Mouse (Mus musculus) neural tube, embryonic 14.5 days (tissue): ENCODE data around the gene Slc37a1. TPM values are rescaled to one million over a fixed set of nuclear protein-coding genes. Genes with fewer than 3 reads are reported as not detected.

ENCODE experiments used
- ATAC-seq: fragments of 200-750 bp; cut with Nextera tagmentation; 2 replicates; pipeline ENCODE4 v1.8.0; 2017; ENCODE audit warnings: low read depth, mild to moderate bottlenecking, moderate TSS enrichment, moderate library complexity
- H3K27ac ChIP-seq: fragments of 300-500 bp; sonication (generic); 2 replicates; pipeline ENCODE4 v1.5.1; 2014; ENCODE audit warnings: low read depth, mild to moderate bottlenecking, control low read depth, low read length, moderate library complexity, mixed read lengths
- H3K27me3 ChIP-seq: fragments of 300-500 bp; sonication (generic); 2 replicates; pipeline ENCODE4 v1.6.1; 2014; ENCODE audit warnings: low read length; ENCODE audit not compliant: control insufficient read depth, insufficient read depth
- H3K36me3 ChIP-seq: fragments of 300-500 bp; sonication (generic); 2 replicates; pipeline ENCODE4 v1.6.1; 2014; ENCODE audit warnings: low read length, mixed read lengths; ENCODE audit not compliant: control insufficient read depth, insufficient read depth
- H3K4me1 ChIP-seq: fragments of 300-500 bp; sonication (generic); 2 replicates; pipeline ENCODE4 v1.6.1; 2014; ENCODE audit warnings: low read length; ENCODE audit not compliant: control insufficient read depth, insufficient read depth
- H3K4me2 ChIP-seq: fragments of 300-500 bp; sonication (generic); 2 replicates; pipeline ENCODE4 v1.6.1; 2014; ENCODE audit warnings: mild to moderate bottlenecking, low read depth, low read length, control low read depth
- H3K4me3 ChIP-seq: fragments of 300-500 bp; sonication (generic); 2 replicates; pipeline ENCODE4 v1.5.1; 2014; ENCODE audit warnings: low read depth, low read length, control low read depth, mixed read lengths
- H3K9ac ChIP-seq: fragments of 300-500 bp; sonication (generic); replicated peaks from 2 replicates; pipeline ENCODE4 v1.6.1; 2014; ENCODE audit warnings: low read depth, mild to moderate bottlenecking, control low read depth, low read length, mixed read lengths
- H3K9me3 ChIP-seq: fragments of 300-500 bp; sonication (generic); 2 replicates; pipeline ENCODE4 v1.6.1; 2016; ENCODE audit warnings: low read length; ENCODE audit not compliant: control insufficient read depth
- WGBS: fragments of 180-500 bp; shearing (Covaris S2); extraction: QIAGEN DNeasy Blood & Tissue Kit; methylation state at CpG from one replicate; pipeline ENCODE4 v1.1.7; 2014; 5-methylcytosine and 5-hydroxymethylcytosine counted together
- polyA plus RNA-seq: library from polyadenylated mRNA; unstranded; fragments of >200 nt; fragmentation: Nextera tagmentation; extraction: Ambion mirVana; gene quantifications from 2 replicates; pipeline ENCODE4 v1.2.1, GENCODE M21; 2014

Slc37a1 gene
- polyA plus RNA-seq, 1 experiment from 2014 or later = 10.1 TPM

DNA sequence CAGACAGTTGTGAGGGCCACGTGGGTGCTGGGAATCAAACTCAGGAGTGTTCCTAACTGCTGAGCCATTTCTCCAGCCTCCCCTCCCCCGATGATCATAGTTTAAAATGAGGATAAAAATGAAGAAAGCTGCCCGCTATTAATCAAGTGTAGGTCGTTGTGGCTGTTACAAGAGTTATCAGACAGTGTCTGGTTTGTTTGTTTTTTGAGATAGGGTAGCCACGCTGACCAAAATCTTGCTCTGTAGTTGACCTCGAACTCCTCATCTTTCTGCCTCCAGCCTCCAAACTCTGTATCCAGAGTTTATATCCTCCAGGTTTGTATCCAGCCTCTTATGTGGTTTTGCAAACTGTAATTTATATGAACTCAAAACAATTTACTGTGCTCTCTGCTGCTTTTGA lies 6.3 kb upstream of the Slc37a1 start:
- Histone ChIP-seq H3K36me3 (no peaks in the 10 kb centered on the region), H3K4me2 (no peak overlapping the region), H3K9me3 (no peaks in the 10 kb centered on the region), H3K27ac (no peak overlapping the region), H3K4me1 (no peaks in the 10 kb centered on the region), H3K9ac (no peak overlapping the region), H3K4me3 (no peak overlapping the region), H3K27me3 (no peaks in the 10 kb centered on the region)
- 83% methylated on average over 6 of the region's 6 CpGs for WGBS
- ATAC-seq = no peak

DNA sequence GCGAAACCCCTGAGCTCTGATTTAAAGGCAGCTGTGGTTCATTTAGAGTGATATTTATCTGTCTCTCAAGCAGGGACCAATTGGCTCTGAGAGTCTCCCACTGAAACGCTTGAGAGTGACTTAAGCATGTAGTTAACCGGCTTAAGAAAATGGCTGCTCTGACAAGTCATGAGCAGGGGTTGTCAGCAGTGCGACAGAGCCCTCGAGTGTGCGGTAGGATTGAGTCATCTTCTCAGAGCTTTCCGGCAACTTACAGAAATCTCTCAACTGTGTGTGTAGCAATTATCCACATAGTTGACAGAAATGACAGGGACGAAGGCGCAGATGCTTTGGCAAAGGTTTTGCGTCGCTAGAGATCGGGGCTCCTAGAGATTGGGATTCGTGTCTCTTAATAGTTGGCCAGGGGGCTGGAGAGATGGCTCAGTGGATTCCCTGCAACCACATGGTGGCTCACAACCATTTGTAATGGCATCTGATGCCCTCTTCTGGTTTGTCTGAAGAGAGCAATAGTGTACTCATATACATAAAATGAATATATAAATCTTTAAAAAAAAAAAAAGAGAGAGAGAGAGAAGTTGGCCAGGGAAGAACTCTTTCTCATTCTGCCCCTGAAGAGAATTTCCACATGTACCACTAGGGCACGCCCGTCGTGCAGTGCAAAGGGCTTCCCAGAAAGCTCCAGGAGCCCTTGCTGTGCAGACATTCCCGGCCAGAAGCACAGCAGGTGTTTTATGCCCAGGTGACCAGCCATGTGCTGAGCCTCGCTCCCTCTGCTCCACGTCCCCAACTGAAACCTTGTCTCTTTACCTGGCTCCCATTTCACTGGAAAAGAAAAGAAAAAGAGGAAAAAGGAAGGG lies 4.5 kb upstream of the Slc37a1 start:
- ATAC-seq = no peak
- 45% methylated on average over 19 of the region's 19 CpGs for WGBS
- Histone ChIP-seq H3K27me3 (no peaks in the 10 kb centered on the region), H3K4me1 (no peaks in the 10 kb centered on the region), H3K36me3 (no peaks in the 10 kb centered on the region), H3K4me3 (no peak overlapping the region), H3K9ac (no peak overlapping the region), H3K9me3 (no peaks in the 10 kb centered on the region), H3K27ac (no peak overlapping the region), H3K4me2 (no peak overlapping the region)

DNA sequence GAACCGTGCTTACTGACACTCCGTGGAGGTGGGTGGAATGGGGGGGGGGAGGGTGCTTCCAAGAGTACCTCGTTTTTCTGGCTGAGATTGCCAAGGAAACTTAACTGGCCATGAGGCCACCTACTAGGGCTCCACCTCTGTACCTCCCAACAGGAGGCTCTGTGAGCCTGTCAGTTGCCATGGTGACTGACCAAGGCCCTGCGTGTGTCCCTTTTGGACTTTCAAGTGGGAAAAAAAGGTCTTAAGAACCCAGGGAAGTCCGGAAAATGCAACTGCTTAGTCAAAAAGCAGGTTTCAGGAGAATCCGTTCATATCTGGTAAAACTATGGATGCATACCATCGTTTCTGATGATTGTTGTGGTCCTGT lies 3.9 kb upstream of the Slc37a1 start:
- no peaks in the 10 kb centered on the region for H3K27me3 ChIP-seq
- H3K9me3 ChIP-seq = no peaks in the 10 kb centered on the region
- no peak overlapping the region for H3K4me2 ChIP-seq
- H3K4me3 ChIP-seq = no peak overlapping the region
- H3K27ac ChIP-seq = no peak overlapping the region
- ATAC-seq = no peak
- 15% methylated on average over 7 of the region's 7 CpGs for WGBS
- no peak overlapping the region for H3K9ac ChIP-seq
- H3K4me1 ChIP-seq = no peaks in the 10 kb centered on the region
- H3K36me3 ChIP-seq = no peaks in the 10 kb centered on the region

DNA sequence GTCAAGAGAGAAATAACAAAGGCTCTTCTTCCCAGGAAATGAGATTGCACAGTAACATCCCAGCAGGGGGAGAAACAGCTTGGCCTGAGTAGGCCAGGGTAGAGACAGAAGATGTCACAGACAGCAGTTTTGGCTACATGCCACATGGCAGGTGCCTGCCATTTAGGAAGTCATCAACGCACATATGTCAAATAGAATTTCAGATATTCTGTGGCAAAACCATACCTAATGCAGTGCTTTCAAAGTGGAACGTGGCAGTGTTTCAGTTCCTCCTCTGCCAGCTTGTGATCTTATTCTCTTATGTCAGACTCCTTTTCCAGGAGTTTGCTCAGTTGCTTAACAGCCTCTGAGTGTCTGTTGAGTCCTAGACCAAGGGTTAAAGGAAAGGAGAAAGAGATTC lies 725 bp upstream of the Slc37a1 start:
- Histone ChIP-seq H3K27ac (no peak overlapping the region), H3K4me1 (no peaks in the 10 kb centered on the region), H3K9ac (no peak overlapping the region), H3K4me3 (no peak overlapping the region), H3K9me3 (no peaks in the 10 kb centered on the region), H3K27me3 (no peaks in the 10 kb centered on the region), H3K36me3 (no peaks in the 10 kb centered on the region), H3K4me2 (no peak overlapping the region)
- no peak for ATAC-seq
- WGBS = 63% methylated on average over 2 of the region's 2 CpGs

DNA sequence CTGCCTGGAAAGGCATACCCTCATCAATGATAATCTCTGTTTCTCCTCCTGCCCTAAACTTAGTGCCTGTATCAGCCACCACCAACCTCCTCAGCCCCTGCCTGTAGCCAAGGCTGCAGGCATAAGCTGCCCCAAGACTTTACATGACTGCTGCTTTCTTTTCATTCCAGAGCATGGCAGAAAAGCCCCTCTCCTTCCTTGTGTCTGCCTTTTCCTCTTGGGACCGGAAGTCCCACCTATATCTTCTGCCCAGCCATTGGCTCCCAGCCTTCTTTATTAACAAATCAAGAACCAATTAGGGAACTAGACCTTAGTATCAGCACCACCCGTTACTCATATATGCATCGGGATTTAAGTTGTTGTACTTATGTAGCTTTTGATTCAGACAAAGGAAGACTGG lies 624 bp downstream of the Slc37a1 start:
- Histone ChIP-seq H3K9me3 (no peaks in the 10 kb centered on the region), H3K9ac (no peak overlapping the region), H3K4me3 (no peak overlapping the region), H3K27me3 (no peaks in the 10 kb centered on the region), H3K4me2 (no peak overlapping the region), H3K36me3 (no peaks in the 10 kb centered on the region), H3K4me1 (no peaks in the 10 kb centered on the region), H3K27ac (no peak overlapping the region)
- WGBS = 87% methylated on average over 3 of the region's 3 CpGs
- no peak for ATAC-seq

DNA sequence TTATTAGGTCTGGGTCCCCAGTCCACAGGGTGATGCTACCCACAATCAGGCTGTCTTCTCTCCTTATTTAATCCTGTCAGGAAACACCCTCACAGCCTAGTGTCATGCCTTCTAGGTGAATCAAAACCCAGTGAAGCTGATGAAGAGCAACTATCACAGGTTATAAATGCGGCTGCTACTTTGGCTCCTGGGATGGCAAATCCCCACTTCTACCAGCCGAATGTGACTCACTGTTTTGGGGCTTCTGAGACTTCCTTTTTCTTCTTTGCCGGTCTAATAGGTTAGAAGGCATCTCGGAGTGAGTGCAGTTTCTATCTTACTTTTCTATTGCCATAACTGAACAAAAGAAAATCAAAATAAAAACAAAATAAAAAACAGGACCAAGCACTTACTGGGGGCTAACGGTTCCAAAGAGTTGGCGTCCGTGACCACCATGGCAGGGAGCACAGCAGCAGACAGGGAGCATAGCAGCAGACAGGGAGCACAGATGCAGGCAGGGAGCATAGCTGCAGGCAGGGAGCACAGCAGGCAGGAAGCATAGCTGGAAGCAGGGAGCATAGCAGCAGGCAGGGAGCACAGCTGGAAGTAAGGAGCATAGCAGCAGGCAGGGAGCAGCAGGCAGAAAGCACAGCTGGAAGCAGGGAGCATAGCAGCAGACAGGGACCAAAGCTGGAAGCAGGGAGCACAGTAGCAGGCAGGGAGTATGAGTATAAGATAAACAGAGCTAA lies 2.6 kb downstream of the Slc37a1 start:
- WGBS = 63% methylated on average over 7 of the region's 7 CpGs
- Histone ChIP-seq H3K27ac (no peak overlapping the region), H3K9ac (no peak overlapping the region), H3K27me3 (no peaks in the 10 kb centered on the region), H3K36me3 (no peaks in the 10 kb centered on the region), H3K4me1 (no peaks in the 10 kb centered on the region), H3K9me3 (no peaks in the 10 kb centered on the region), H3K4me2 (no peak overlapping the region), H3K4me3 (no peak overlapping the region)
- ATAC-seq = no peak

DNA sequence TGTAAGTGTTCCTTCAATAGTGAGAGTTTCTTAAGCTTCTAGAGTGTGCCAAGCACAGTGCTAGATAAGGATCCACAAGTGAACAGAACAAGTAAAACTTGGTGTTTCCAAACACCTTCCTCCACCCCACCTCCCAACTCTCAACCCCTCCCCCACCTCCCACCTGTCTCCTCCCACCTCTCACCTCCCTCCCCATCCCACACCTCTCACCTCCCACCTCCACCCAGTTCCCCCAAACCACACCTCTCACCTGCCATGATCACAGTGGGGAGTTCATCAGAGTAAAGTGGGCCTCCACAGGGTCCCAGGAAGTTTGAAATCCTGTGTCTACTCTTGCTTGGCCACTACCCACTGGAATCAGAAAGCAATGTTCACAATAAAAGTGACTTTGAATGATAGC lies 3.7 kb downstream of the Slc37a1 start:
- no peak overlapping the region for H3K4me2 ChIP-seq
- no peaks in the 10 kb centered on the region for H3K9me3 ChIP-seq
- H3K4me1 ChIP-seq = peaks cover under 1% of the 10 kb centered on the region; the same call in 1 of the 2 replicates
- ATAC-seq = no peak
- no peaks in the 10 kb centered on the region for H3K36me3 ChIP-seq
- H3K27me3 ChIP-seq = no peaks in the 10 kb centered on the region
- no peak overlapping the region for H3K9ac ChIP-seq
- H3K27ac ChIP-seq = no peak overlapping the region
- H3K4me3 ChIP-seq = no peak overlapping the region

DNA sequence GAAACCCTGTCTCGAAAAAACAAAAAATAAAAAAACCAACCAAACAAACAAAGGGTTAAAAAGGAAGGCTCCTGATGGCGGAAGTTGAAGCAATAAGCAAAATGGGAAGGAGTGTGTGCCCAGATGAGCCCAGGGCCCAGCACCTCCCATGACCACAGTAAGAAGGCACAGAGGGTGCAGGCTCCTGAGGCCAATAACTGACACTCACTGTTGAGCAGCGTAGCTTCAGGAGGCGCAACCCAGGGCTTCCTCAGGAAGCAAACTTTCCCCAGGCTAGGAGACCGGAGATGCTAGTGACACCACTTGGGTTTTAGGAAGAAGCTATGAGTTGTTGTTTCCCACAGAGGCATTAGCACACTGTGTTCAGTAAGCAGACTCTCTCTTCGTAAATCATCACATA lies 4.3 kb downstream of the Slc37a1 start:
- H3K4me3 ChIP-seq = no peak overlapping the region
- H3K4me1 ChIP-seq = peaks cover 4% of the 10 kb centered on the region; the same call in 1 of the 2 replicates
- H3K4me2 ChIP-seq = no peak overlapping the region
- H3K27ac ChIP-seq = no peak overlapping the region
- no peaks in the 10 kb centered on the region for H3K36me3 ChIP-seq
- no peak for ATAC-seq
- 59% methylated on average over 6 of the region's 6 CpGs for WGBS
- no peak overlapping the region for H3K9ac ChIP-seq
- H3K9me3 ChIP-seq = no peaks in the 10 kb centered on the region
- H3K27me3 ChIP-seq = no peaks in the 10 kb centered on the region
